Mouse (Mus musculus) brain, embryonic 14.5 days (tissue): ENCODE measurements around the gene Ankfn1. TPM values are rescaled to one million over a fixed set of nuclear protein-coding genes. Genes with fewer than 3 reads are reported as not detected.

ENCODE experiments used
- DNase-seq: peaks from one replicate; pipeline ENCODE4 v3.0.0-alpha.2; 2011; ENCODE audit warnings: low read depth
- CTCF ChIP-seq: fragments of 200-500 bp; IDR thresholded peaks from 2 replicates; pipeline ENCODE4 v1.5.1; 2012; ENCODE audit warnings: inconsistent platforms, mild to moderate bottlenecking, moderate library complexity, borderline replicate concordance; ENCODE audit not compliant: insufficient read depth, insufficient read length; ENCODE audit errors: extremely low read depth
- POLR2A ChIP-seq: fragments of 200-500 bp; IDR thresholded peaks from 2 replicates; pipeline ENCODE4 v1.6.1; 2012; ENCODE audit warnings: mild to moderate bottlenecking, inconsistent platforms, borderline replicate concordance; ENCODE audit not compliant: poor library complexity, insufficient read depth, insufficient read length, severe bottlenecking; ENCODE audit errors: extremely low read depth
- polyA plus RNA-seq: library from polyadenylated mRNA; depleted of rRNA; stranded (reverse); fragments of >200 nt; gene quantifications from 2 replicates; pipeline ENCODE4 v1.2.3, GENCODE M21; 2012

Ankfn1 gene
- polyA plus RNA-seq, 1 experiment: 6.5 TPM

DNA sequence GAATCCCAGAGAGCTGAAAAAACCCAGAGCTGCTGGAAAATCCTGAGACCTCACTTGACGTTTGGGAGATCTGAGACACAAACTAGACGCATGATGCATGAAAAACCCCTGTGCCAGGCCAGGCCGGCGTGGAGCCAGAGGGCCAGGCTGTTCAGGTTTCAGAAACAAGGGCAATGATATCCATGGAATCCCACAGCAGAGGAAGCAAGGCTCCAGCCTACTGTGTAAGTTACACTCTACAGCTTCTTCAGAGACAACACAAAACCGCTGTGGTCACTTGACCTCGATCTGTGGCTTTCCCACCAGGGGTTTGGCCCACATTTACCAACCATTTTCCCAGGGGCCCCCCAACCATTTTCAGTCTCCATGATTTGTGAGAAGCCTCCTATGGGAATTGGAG, 171.1 kb downstream of the Ankfn1 start:
- TF ChIP-seq CTCF (no peak), POLR2A (no peak)
- DNase-seq: no peak

DNA sequence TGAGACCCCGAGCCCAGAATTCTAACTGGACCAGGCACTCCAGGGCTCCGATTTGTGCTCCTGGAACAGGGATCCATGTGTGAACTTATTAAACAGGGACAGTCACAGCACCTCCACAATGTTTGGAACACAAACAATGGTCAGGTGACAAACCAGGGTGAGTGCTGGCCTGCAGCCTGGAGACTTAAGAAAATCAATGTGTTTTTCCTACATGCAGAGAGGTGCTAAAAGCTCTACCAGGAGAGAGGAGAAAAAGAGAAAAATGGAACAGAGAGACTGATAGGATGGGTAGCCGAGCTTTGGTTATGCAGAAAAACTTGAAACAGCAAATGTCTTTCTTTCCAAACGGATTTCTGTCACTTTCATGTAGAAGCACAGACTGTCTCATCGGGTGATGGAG, 174.5 kb downstream of the Ankfn1 start:
- no peak for DNase-seq
- TF ChIP-seq POLR2A: no peak
- TF ChIP-seq CTCF: no peak

DNA sequence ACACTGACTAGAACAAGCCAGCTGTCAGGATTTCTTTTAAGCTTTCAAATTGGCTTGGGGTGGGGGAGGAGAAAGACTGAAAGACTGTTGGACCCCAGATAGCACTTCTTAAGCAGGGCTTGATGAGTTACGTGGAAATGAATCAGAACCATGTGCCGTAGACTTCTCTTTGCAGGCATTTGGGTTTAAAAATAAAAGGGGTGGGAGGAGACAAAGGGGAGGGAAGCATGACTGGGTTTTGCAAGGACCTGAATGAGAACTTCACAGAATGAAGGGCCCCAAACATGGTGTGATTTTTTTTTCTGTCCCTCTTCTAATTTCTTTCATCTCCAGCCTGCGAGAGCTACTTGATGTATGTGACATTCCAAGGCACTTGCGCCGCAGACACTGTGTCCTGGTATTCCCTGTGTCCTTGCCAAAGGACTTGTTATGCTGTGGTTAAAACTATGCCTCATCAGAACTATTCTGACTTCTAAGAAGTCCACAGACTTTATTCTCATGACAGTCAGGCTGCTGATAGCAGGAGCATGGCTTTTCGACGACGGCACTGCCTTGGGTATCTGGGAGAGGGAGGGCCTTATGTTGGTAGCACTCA, 176.4 kb downstream of the Ankfn1 start:
- TF ChIP-seq CTCF: no peak
- TF ChIP-seq POLR2A: no peak
- DNase-seq: no peak

DNA sequence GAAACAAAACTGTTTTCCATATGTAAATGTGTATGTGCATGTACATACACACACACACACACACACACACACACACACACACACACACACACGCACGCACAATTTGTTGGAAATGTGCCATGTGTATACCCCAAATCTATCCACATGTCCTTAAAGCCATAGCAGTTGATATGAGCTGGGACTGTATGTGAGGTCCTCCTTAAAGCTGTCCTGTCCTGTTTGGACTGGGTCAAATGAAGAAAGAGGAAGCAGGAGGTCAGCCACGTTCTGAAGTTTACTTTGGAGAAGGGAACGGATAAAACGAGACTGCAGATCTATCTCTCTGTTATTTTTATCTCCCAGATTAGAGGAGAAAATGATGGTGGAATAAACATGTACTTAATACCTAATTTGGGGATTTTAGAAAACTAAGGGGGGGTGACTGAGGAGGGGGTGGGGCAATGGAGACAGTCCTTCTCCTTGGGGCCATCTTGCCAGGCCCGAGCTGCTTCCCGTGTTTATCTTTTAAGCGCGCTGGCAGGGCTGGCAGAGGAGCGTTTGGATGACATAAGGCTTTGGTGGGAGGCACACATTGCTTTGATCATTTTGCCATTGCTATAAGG, 187.1 kb downstream of the Ankfn1 start:
- TF ChIP-seq CTCF: no peak

DNA sequence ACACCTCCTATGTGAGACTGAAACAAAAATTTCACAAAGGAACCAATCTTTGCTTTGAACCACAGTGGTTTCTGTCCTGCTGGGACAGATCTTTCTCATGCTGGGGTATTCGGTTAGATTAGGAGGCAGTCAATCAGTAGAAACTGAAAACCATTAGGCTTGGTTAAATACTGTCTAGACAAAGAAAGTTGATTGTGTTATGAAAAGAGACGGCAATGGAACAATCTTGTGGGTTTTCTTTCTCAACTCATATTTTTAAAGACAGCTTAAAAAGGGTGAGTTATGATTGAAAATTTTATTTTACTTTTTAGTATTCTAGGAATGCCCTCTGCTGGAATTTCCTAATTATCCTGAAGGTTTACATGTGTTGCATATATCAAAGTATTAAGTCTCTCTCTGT, 191.1 kb downstream of the Ankfn1 start:
- DNase-seq: no peak
- TF ChIP-seq CTCF: no peak
- TF ChIP-seq POLR2A: no peak

More for the DNA sequence above, 187.1 kb downstream of the Ankfn1 start:
- DNase-seq: no peak

DNA sequence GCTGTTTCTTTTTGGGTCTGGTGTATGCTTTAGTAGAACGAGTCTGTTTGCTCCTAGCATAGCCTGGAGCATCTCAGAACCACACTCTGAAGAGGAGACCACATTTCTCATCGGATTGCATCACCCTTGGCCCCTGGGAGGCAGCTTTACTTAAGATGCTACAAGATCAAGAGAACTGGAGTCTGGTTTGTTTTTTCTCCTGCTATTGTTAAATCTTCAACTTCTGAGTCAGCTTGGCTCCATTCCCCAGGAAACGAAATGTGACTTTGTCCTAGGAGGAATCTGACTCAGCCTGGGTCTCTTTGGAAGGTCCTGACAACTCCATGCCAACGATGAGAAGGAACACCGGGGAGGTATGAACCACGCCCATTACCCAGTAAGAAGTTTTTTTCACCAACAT, 197.6 kb downstream of the Ankfn1 start:
- no peak for DNase-seq
- TF ChIP-seq POLR2A (no peak), CTCF (no peak)

GRCm38 (mm10) chr11:89579111-89579510, 198.3 kb downstream of the Ankfn1 start:
- no peak for TF ChIP-seq CTCF
- no peak for TF ChIP-seq POLR2A
- DNase-seq: peak; percentile 25

DNA sequence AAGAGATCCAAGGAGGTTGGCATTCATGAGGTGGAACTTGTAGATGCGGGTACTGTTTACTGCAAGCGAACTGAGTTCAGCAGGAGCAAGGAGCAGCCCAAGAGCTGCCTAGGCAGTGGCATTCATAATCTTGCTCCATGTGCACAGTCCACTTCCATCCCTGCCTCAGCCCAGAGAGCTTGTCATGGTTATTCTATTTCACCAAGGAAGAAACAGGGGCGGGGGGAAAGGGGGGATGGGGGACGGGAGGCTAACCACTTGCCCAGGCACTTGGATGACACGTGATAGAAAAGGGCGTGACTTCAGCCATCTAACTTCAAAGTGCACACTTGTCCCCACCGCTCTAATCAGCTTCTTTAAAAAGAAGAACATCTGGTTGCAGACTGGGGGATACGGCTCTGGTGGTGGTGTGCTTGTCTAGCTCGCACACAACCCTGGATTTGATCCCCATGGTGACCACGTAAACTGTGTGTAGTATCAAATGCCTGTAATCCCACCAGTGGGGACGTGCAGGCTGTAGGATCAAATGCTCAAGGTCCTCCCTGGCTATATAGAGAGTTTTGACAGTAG, 203.1 kb downstream of the Ankfn1 start:
- DNase-seq: no peak
- no peak for TF ChIP-seq POLR2A
- TF ChIP-seq CTCF: no peak

DNA sequence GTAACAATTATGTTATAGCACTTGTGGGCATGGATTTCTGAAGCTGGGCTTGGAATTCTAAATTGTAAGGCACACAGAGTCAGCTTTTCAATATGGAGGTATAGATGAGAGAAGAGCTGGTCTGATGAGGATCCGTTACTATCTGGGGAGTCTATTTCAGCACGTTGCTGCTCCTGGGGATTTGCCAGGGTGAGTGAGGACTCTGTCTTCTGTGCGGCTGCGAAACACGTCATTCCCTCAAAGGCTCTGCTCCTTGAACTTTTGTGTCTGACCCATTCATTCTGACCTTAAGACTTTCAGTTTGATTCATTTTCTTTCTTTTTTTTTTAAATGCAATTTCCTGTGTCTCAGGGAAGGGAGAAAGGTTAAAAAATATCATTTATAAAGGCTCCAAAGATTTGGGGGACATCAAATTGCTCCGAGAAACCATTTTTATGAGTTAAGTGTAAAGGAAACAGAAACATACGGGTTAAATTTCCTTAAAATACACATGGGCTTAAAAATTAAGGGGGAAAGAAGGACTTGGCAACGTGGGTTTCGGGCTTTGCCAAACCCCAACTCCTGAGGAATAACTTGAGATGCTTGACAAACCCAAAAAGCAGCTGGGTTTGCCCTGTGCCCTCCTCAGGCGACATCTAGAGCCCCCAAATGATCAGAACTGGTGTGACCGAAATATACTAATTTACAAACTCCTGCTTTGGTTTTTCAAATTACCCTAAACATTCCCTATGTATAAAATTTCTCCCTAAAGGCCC, 207.9 kb downstream of the Ankfn1 start:
- TF ChIP-seq CTCF: no peak
- TF ChIP-seq POLR2A: no peak

GRCm38 (mm10) chr11:89568246-89568645, 209.2 kb downstream of the Ankfn1 start:
- DNase-seq: no peak
- TF ChIP-seq POLR2A: no peak
- TF ChIP-seq CTCF: no peak

More for the DNA sequence above, 207.9 kb downstream of the Ankfn1 start:
- no peak for DNase-seq

- DNase-seq: no peak
- TF ChIP-seq CTCF (no peak), POLR2A (no peak)
These were observed 226.0 kb downstream of the Ankfn1 start for GRCm38 (mm10) chr11:89551441-89551840.

DNA sequence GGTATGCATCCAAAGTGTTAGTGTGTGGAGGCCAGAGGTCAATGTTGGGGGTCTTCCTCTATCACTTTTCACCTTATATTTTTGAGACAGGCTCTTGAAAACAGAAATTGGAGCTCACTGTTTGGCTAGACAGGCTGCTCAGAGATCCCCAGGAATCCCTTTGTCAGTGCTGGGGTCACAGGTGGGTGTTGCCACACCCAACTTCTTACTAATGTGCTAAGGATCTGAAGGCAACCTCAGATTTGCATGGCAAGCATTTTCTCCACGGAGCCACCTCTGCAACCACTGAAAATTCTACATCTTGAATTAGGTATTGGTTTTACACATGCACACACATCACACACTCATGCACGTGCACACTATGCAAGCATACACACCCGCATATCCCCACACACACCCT, 226.5 kb downstream of the Ankfn1 start:
- TF ChIP-seq POLR2A (no peak), CTCF (no peak)
- no peak for DNase-seq

DNA sequence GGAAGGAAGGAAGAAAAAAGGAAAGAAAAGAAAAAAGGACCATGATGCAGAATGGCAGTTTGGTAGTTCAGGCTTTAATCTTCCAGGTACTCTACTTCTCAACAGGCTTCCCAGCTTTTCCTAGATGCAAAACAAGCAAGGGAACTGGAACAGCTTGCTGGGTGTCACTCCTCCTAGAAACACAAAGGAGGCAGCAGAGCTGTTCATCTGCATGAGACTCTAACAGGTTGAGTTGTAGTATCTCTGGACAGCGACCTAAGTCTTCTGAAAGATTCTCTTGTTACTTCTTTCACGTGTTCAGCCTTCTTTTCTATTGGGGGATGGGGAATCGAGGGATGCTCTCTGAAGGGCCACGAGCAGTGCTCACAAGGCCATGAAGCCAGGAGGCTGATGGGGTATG, 228.7 kb downstream of the Ankfn1 start:
- no peak for DNase-seq
- TF ChIP-seq CTCF (no peak), POLR2A (no peak)
